ENCODE assay signal across 17 mouse cellular contexts in the genomic region with DNA sequence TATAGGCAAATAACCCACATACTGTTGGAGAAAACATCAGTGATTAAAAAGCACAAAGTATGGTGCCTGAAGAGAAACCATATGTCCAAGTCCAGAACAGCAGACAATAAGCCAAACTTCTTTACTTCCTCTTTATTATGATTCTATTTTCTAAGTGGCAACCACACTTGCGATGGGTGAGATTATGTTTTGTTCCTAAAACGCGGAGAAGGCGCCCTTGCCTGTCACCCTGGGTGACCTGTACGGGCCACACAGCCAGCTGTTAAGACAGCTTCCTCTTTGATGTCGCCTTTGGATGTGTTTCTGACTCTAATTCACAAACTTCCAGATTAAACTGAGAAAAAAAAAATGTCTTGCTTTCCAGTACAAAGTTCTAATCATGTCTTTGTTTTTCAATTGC.
DNase-seq lines count a peak whose midpoint lies in the region; ATAC-seq and TF ChIP-seq lines count a peak whose summit lies in the region.
"Had no signal": no experiment of that assay in that cellular context is flagged by ENCODE, and none has a peak within 500 bp of the region (broad histone marks: within the 10 kb centered on the region; RNA-seq: fewer than 3 reads in every experiment).

No protein-coding gene starts in this region.

- H3K27ac ChIP-seq in lung, postnatal 0 days (ENCODE audit: low read length) = no peak overlapping the region
- peak overlapping the region; percentile 40 for H3K27ac ChIP-seq in bone marrow macrophage, adult 2 months (ENCODE audit: insufficient read depth, low read depth, low read length)
- H3K27ac ChIP-seq in intestine, embryonic 16.5 days (ENCODE audit: low read length) = no peak overlapping the region
- H3K27ac ChIP-seq: forebrain, embryonic 13.5 days; heart, adult 2 months; hindbrain, embryonic 13.5 days; kidney, postnatal 0 days; limb, embryonic 10.5 days; liver, embryonic 15.5 days; lung, embryonic 15.5 days; midbrain, embryonic 15.5 days had no signal

- ATAC-seq in lung, postnatal 0 days = no peak
- peak; percentile 80 for ATAC-seq in megakaryocyte progenitor cell, adult 5-6 weeks (replicated peaks; ENCODE audit: poor library complexity)
- ATAC-seq in intestine, embryonic 16.5 days = no peak

- TF ChIP-seq CTCF in lung, postnatal 0 days (IDR thresholded peaks at IDR 0.05) = no peak
- no peak for TF ChIP-seq CTCF in bone marrow macrophage, adult 2 months (IDR thresholded peaks at IDR 0.05; ENCODE audit: low read depth, low read length)

- DNase-seq in lung, postnatal 0 days (ENCODE audit: low spot score) = peak; percentile 6
- DNase-seq in lung, postnatal 25 days (ENCODE audit: low spot score) = no peak
- no peak for DNase-seq in layer of hippocampus, postnatal 10 days (ENCODE audit: low spot score in 2 of 2)
- DNase-seq in T-cell, adult 2 months (ENCODE audit: low spot score) = no peak
- DNase-seq: thymus, adult 18-20 months had no signal

- TF ChIP-seq EP300 in lung, postnatal 0 days (IDR thresholded peaks at IDR 0.05) = no peak

- no peak overlapping the region for H3K4me3 ChIP-seq in lung, postnatal 0 days (ENCODE audit: low read depth, low read length)
- H3K4me3 ChIP-seq in bone marrow macrophage, adult 2 months (ENCODE audit: insufficient read depth, low read length) = no peak overlapping the region
- no peak overlapping the region for H3K4me3 ChIP-seq in intestine, embryonic 16.5 days (ENCODE audit: low read length)
- H3K4me3 ChIP-seq: forebrain, embryonic 13.5 days; heart, adult 2 months; hindbrain, embryonic 13.5 days; limb, embryonic 10.5 days; liver, embryonic 15.5 days; lung, embryonic 15.5 days; midbrain, embryonic 15.5 days had no signal

- H3K9me3 ChIP-seq in lung, postnatal 0 days (ENCODE audit: low read length) = no peaks in the 10 kb centered on the region
- no peaks in the 10 kb centered on the region for H3K9me3 ChIP-seq in intestine, embryonic 16.5 days (ENCODE audit: control insufficient read depth, low read length)
- H3K9me3 ChIP-seq: forebrain, embryonic 13.5 days; hindbrain, embryonic 13.5 days; limb, embryonic 10.5 days; liver, embryonic 15.5 days; lung, embryonic 15.5 days; megakaryocyte, embryonic 14.5 days; midbrain, embryonic 15.5 days had no signal

- no peaks in the 10 kb centered on the region for H3K27me3 ChIP-seq in lung, postnatal 0 days (replicated peaks; ENCODE audit: insufficient read depth, low read length)
- H3K27me3 ChIP-seq in intestine, embryonic 16.5 days (replicated peaks; ENCODE audit: control insufficient read depth, insufficient read depth, low read length) = no peaks in the 10 kb centered on the region
- H3K27me3 ChIP-seq: forebrain, embryonic 13.5 days; hindbrain, embryonic 13.5 days; liver, embryonic 15.5 days; lung, embryonic 15.5 days; megakaryocyte, embryonic 14.5 days; midbrain, embryonic 15.5 days had no signal

- no peak overlapping the region for H3K9ac ChIP-seq in lung, postnatal 0 days (replicated peaks; ENCODE audit: low read depth)
- no peak overlapping the region for H3K9ac ChIP-seq in intestine, embryonic 16.5 days (ENCODE audit: low read depth, low read length)
- H3K9ac ChIP-seq: forebrain, embryonic 13.5 days; hindbrain, embryonic 13.5 days; liver, embryonic 15.5 days; lung, embryonic 15.5 days; midbrain, embryonic 15.5 days had no signal

- no peaks in the 10 kb centered on the region for H3K4me1 ChIP-seq in lung, postnatal 0 days (ENCODE audit: insufficient read depth, low read depth, low read length)
- peaks cover 15% of the 10 kb centered on the region for H3K4me1 ChIP-seq in bone marrow macrophage, adult 2 months (ENCODE audit: control insufficient read depth, insufficient read depth, low read length)
- no peaks in the 10 kb centered on the region for H3K4me1 ChIP-seq in intestine, embryonic 16.5 days (ENCODE audit: control insufficient read depth, insufficient read depth, low read length)
- H3K4me1 ChIP-seq: forebrain, embryonic 13.5 days; hindbrain, embryonic 13.5 days; limb, embryonic 10.5 days; liver, embryonic 15.5 days; lung, embryonic 15.5 days; midbrain, embryonic 15.5 days had no signal

- 41% methylated on average over 6 of the region's 6 CpGs for WGBS in lung, postnatal 0 days
- 65% methylated on average over 6 of the region's 6 CpGs for WGBS in intestine, embryonic 16.5 days

- no peak for TF ChIP-seq POLR2A in bone marrow macrophage, adult 2 months (IDR thresholded peaks at IDR 0.05; ENCODE audit: borderline replicate concordance, low read depth, low read length)

- no peak overlapping the region for H3K4me2 ChIP-seq in lung, postnatal 0 days (replicated peaks; ENCODE audit: low read depth, low read length)
- H3K4me2 ChIP-seq in intestine, embryonic 16.5 days (ENCODE audit: low read depth, low read length) = no peak overlapping the region
- H3K4me2 ChIP-seq: forebrain, embryonic 13.5 days; hindbrain, embryonic 13.5 days; liver, embryonic 15.5 days; lung, embryonic 15.5 days; midbrain, embryonic 15.5 days had no signal

- no peaks in the 10 kb centered on the region for H3K36me3 ChIP-seq in lung, postnatal 0 days (ENCODE audit: insufficient read depth, low read length)
- H3K36me3 ChIP-seq in intestine, embryonic 16.5 days (ENCODE audit: control insufficient read depth, insufficient read depth, low read length) = no peaks in the 10 kb centered on the region
- H3K36me3 ChIP-seq: hindbrain, embryonic 13.5 days; limb, embryonic 10.5 days; liver, embryonic 15.5 days; lung, embryonic 15.5 days; midbrain, embryonic 15.5 days had no signal
